8 mouse cellular contexts compared by ENCODE assay signal in the genomic region with DNA sequence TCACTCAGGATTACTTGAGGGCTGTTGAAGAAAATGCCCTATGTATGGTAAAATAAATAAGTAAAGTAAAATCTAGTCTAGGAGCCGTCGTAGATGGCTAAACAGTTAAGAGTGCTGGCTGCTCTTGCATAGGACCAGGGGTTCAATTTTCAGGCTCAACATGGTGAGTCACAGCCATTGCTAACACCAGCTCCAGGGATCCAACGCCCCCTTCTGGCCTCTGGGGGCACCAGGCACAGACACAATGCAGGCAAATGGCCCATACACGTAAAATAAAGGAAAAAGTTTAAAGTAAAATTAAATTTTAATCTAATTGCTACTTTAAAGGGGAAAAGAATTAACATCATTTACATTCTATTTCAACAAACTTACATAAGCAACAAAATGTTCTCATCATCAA. TPM values are rescaled to one million over a fixed set of nuclear protein-coding genes. Genes with fewer than 3 reads are reported as not detected.
DNase-seq lines count a peak whose midpoint lies in the region; ATAC-seq lines count a peak whose summit lies in the region.

No protein-coding gene starts in this region.

- H3K4me1 ChIP-seq in heart, embryonic 13.5 days, result peaks cover 12% of the 10 kb centered on the region
- peaks cover 4% of the 10 kb centered on the region; the same call in 1 of the 2 replicates for H3K4me1 ChIP-seq in embryonic facial prominence, embryonic 14.5 days (ENCODE audit: control insufficient read depth, insufficient read depth, low read length)
- peaks cover 10% of the 10 kb centered on the region for H3K4me1 ChIP-seq in kidney, embryonic 16.5 days (ENCODE audit: insufficient read depth, low read length)

- H3K9ac ChIP-seq in heart, embryonic 13.5 days, result no peak overlapping the region
- H3K9ac ChIP-seq in embryonic facial prominence, embryonic 14.5 days (ENCODE audit: low read depth, low read length), result no peak overlapping the region
- no peak overlapping the region for H3K9ac ChIP-seq in kidney, embryonic 16.5 days (replicated peaks; ENCODE audit: low read length)

- DNase-seq in heart, adult 8-10 months (ENCODE audit: low spot score), result no peak
- peak; percentile 82 for DNase-seq in NIH3T3 (ENCODE audit: low read depth)
- DNase-seq in embryonic facial prominence, embryonic 14.5 days (ENCODE audit: low spot score), result peak; percentile 23
- peak; percentile 32 for DNase-seq in thymus, postnatal 25 days
- no peak for DNase-seq in layer of hippocampus, adult 8-10 months (ENCODE audit: low spot score in 2 of 2)

- H3K4me2 ChIP-seq in heart, embryonic 13.5 days, result peak overlapping the region; percentile 50
- peak overlapping the region; percentile 37 for H3K4me2 ChIP-seq in embryonic facial prominence, embryonic 14.5 days (ENCODE audit: low read depth, low read length)
- H3K4me2 ChIP-seq in kidney, embryonic 16.5 days (replicated peaks; ENCODE audit: low read depth, low read length), result peak overlapping the region; percentile 40

- no peaks in the 10 kb centered on the region for H3K27me3 ChIP-seq in heart, embryonic 13.5 days (replicated peaks)
- H3K27me3 ChIP-seq in embryonic facial prominence, embryonic 14.5 days (replicated peaks; ENCODE audit: control insufficient read depth, insufficient read depth, low read length), result no peaks in the 10 kb centered on the region
- no peaks in the 10 kb centered on the region for H3K27me3 ChIP-seq in kidney, embryonic 16.5 days (ENCODE audit: insufficient read depth, low read length)

- WGBS in heart, embryonic 13.5 days, result 53% methylated on average over 4 of the region's 4 CpGs
- 53% methylated on average over 4 of the region's 4 CpGs for WGBS in embryonic facial prominence, embryonic 14.5 days
- 49% methylated on average over 4 of the region's 4 CpGs for WGBS in kidney, embryonic 16.5 days

- H3K9me3 ChIP-seq in heart, embryonic 13.5 days, result no peaks in the 10 kb centered on the region
- no peaks in the 10 kb centered on the region for H3K9me3 ChIP-seq in embryonic facial prominence, embryonic 14.5 days (ENCODE audit: control insufficient read depth, low read length)
- H3K9me3 ChIP-seq in kidney, embryonic 16.5 days (ENCODE audit: low read length), result no peaks in the 10 kb centered on the region

- no peak overlapping the region for H3K27ac ChIP-seq in heart, embryonic 13.5 days (replicated peaks)
- no peak overlapping the region for H3K27ac ChIP-seq in embryonic facial prominence, embryonic 14.5 days (replicated peaks; ENCODE audit: low read depth, low read length)
- H3K27ac ChIP-seq in kidney, embryonic 16.5 days (ENCODE audit: low read length), result no peak overlapping the region

- ATAC-seq in heart, embryonic 13.5 days (ENCODE audit: extremely low read depth, insufficient number of reproducible peaks, low FRiP score, low TSS enrichment), result no peak
- ATAC-seq in embryonic facial prominence, embryonic 14.5 days (ENCODE audit: low read depth), result no peak
- no peak for ATAC-seq in kidney, embryonic 16.5 days (ENCODE audit: low FRiP score, low TSS enrichment)
- peak; percentile 85 for ATAC-seq in megakaryocyte-erythroid progenitor cell, adult 5-6 weeks (replicated peaks; ENCODE audit: low FRiP score, low TSS enrichment, poor library complexity, severe bottlenecking)

- peaks cover 43% of the 10 kb centered on the region for H3K36me3 ChIP-seq in heart, embryonic 13.5 days
- H3K36me3 ChIP-seq in embryonic facial prominence, embryonic 14.5 days (ENCODE audit: control insufficient read depth, insufficient read depth, low read length), result peaks cover 39% of the 10 kb centered on the region
- H3K36me3 ChIP-seq in kidney, embryonic 16.5 days (ENCODE audit: insufficient read depth, low read length), result peaks cover 39% of the 10 kb centered on the region

- H3K4me3 ChIP-seq in heart, embryonic 13.5 days, result peak overlapping the region; percentile 22; the same call in 1 of the 2 replicates
- 0 out of 2 replicates have a peak overlapping the region, but pooled peaks have one; percentile 8 for H3K4me3 ChIP-seq in embryonic facial prominence, embryonic 14.5 days (ENCODE audit: low read depth, low read length)
- 0 out of 2 replicates have a peak overlapping the region, but pooled peaks have one; percentile 16 for H3K4me3 ChIP-seq in kidney, embryonic 16.5 days (ENCODE audit: low read length)

RNA-seq across cellular contexts. Expression of a gene that starts 2.5 kb away (rescaled TPM):
- 111 and 114 TPM in 2 replicates for polyA plus RNA-seq in heart, embryonic 13.5 days (2015; fragmentation: Nextera tagmentation; extraction: Ambion mirVana)
- 10 to 100 TPM; 26.8 to 32.8 (median 29.9) TPM for total RNA-seq in heart, adult 8-10 months (2022)
- polyA plus RNA-seq in embryonic facial prominence, embryonic 14.5 days (2014; fragmentation: Nextera tagmentation; extraction: Ambion mirVana), result 166 and 183 TPM in 2 replicates
- 212 and 216 TPM in 2 replicates for polyA plus RNA-seq in kidney, embryonic 16.5 days (2015; fragmentation: Nextera tagmentation; extraction: Ambion mirVana)
- total RNA-seq in megakaryocyte-erythroid progenitor cell, adult 5-6 weeks (2014; fragmentation: Nextera tagmentation), result 180 and 188 TPM in 2 replicates
- total RNA-seq in megakaryocyte-erythroid progenitor cell, adult 5-6 weeks (2017), result 234 and 250 TPM in 2 replicates
- 10 to 100 TPM; 81.8 to 91.5 (median 88.2) TPM for total RNA-seq in layer of hippocampus, adult 8-10 months (2022)

RNA-seq across cellular contexts. Expression of a gene that starts 29.6 kb away (rescaled TPM):
- polyA plus RNA-seq in heart, embryonic 13.5 days (2015; fragmentation: Nextera tagmentation; extraction: Ambion mirVana), result 53.3 and 53.8 TPM in 2 replicates
- 10 to 100 TPM; 19.2 to 21.2 (median 20.1) TPM for total RNA-seq in heart, adult 8-10 months (2022)
- 47.5 and 55.0 TPM in 2 replicates for polyA plus RNA-seq in embryonic facial prominence, embryonic 14.5 days (2014; fragmentation: Nextera tagmentation; extraction: Ambion mirVana)
- 70.4 and 77.0 TPM in 2 replicates for polyA plus RNA-seq in kidney, embryonic 16.5 days (2015; fragmentation: Nextera tagmentation; extraction: Ambion mirVana)
- total RNA-seq in megakaryocyte-erythroid progenitor cell, adult 5-6 weeks (2014; fragmentation: Nextera tagmentation), result 15.2 and 18.2 TPM in 2 replicates
- 27.4 and 39.7 TPM in 2 replicates for total RNA-seq in megakaryocyte-erythroid progenitor cell, adult 5-6 weeks (2017)
- total RNA-seq in layer of hippocampus, adult 8-10 months (2022), result 10 to 100 TPM; 22.8 to 28.3 (median 24.4) TPM

RNA-seq across cellular contexts. Expression of a gene that starts 33.8 kb away (rescaled TPM):
- 4.0 and 5.1 TPM in 2 replicates for polyA plus RNA-seq in heart, embryonic 13.5 days (2015; fragmentation: Nextera tagmentation; extraction: Ambion mirVana)
- total RNA-seq in heart, adult 8-10 months (2022), result 1 to 10 TPM; 6.2 to 9.5 (median 8.8) TPM
- polyA plus RNA-seq in embryonic facial prominence, embryonic 14.5 days (2014; fragmentation: Nextera tagmentation; extraction: Ambion mirVana), result 6.8 and 7.8 TPM in 2 replicates
- polyA plus RNA-seq in kidney, embryonic 16.5 days (2015; fragmentation: Nextera tagmentation; extraction: Ambion mirVana), result 6.1 and 7.3 TPM in 2 replicates
- not detected in 2 replicates for total RNA-seq in megakaryocyte-erythroid progenitor cell, adult 5-6 weeks (2014; fragmentation: Nextera tagmentation)
- not detected in 2 replicates for total RNA-seq in megakaryocyte-erythroid progenitor cell, adult 5-6 weeks (2017)
- 10 to 100 TPM; 12.5 to 15.4 (median 13.7) TPM for total RNA-seq in layer of hippocampus, adult 8-10 months (2022)

Comparison
In these comparisons a context has a peak if more than half of its experiments do, and no peak if none do; other contexts are left out.
1. DNase-seq: peak in NIH3T3 (single experiment), embryonic facial prominence, embryonic 14.5 days (single experiment) and thymus, postnatal 25 days (single experiment); none in heart, adult 8-10 months (single experiment) and layer of hippocampus, adult 8-10 months (0 of 2).
2. RNA of a gene that starts 33.8 kb away (total RNA-seq): 12.5 to 15.4 TPM in layer of hippocampus, adult 8-10 months and 6.2 to 9.5 TPM in heart, adult 8-10 months; not detected in megakaryocyte-erythroid progenitor cell, adult 5-6 weeks; every median in the first group is over 4 times any median in the second.
3. Peak in every context shown above with its lines, with median percentiles within 50 percentile points of each other: H3K4me2 ChIP-seq and H3K4me3 ChIP-seq.